Mouse (Mus musculus) spleen, adult 2 months (tissue): ENCODE measurements around the gene Sap18b. TPM values are rescaled to one million over a fixed set of nuclear protein-coding genes. Genes with fewer than 3 reads are reported as not detected.

ENCODE experiments used
- DNase-seq, 2 experiments: peaks; one replicate each; pipeline versions ENCODE4 v3.0.0 to v3.0.0-alpha.2; 2012 to 2021; ENCODE audit warnings: low spot score in 2 of 2, low read depth in 1 of 2
- H3K27ac ChIP-seq: fragments of 200-500 bp; 2 replicates; pipeline ENCODE4 v1.5.1; 2012; ENCODE audit warnings: low read length, inconsistent platforms; ENCODE audit not compliant: insufficient read depth
- H3K27me3 ChIP-seq: fragments of 200-500 bp; 2 replicates; pipeline ENCODE4 v1.6.1; 2012; ENCODE audit warnings: mild to moderate bottlenecking, moderate library complexity, low read length, inconsistent platforms; ENCODE audit not compliant: control insufficient read depth, insufficient read depth
- H3K36me3 ChIP-seq: fragments of 200-500 bp; 2 replicates; pipeline ENCODE4 v1.6.1; 2012; ENCODE audit warnings: mild to moderate bottlenecking, low read length, inconsistent platforms; ENCODE audit not compliant: control insufficient read depth, insufficient read depth
- H3K4me1 ChIP-seq: fragments of 200-500 bp; 2 replicates; pipeline ENCODE4 v1.6.1; 2011; ENCODE audit warnings: inconsistent platforms; ENCODE audit not compliant: control insufficient read depth, insufficient read depth, insufficient read length
- H3K4me3 ChIP-seq: fragments of 200-500 bp; 2 replicates; pipeline ENCODE4 v1.5.1; 2011; ENCODE audit warnings: mild to moderate bottlenecking, inconsistent platforms; ENCODE audit not compliant: insufficient read depth, insufficient read length; ENCODE audit errors: extremely low read depth
- CTCF ChIP-seq: fragments of 200-500 bp; IDR thresholded peaks from 2 replicates; pipeline ENCODE4 v1.5.1; 2011; ENCODE audit warnings: mild to moderate bottlenecking, inconsistent platforms; ENCODE audit not compliant: insufficient read depth, insufficient read length, insufficient replicate concordance; ENCODE audit errors: extremely low read depth
- POLR2A ChIP-seq: fragments of 200-500 bp; IDR thresholded peaks from 2 replicates; pipeline ENCODE4 v1.6.1; 2011; ENCODE audit warnings: low read depth, low read length, inconsistent platforms
- WGBS: fragments of 180-500 bp; shearing (Covaris S2); methylation state at CpG from one replicate; pipeline ENCODE4 v1.1.7; 2018; 5-methylcytosine and 5-hydroxymethylcytosine counted together
- polyA plus RNA-seq: library from polyadenylated mRNA; depleted of rRNA; stranded (reverse); fragments of >200 nt; gene quantifications from 2 replicates; pipeline ENCODE4 v1.2.3, GENCODE M21; 2012

Gene Sap18b
- polyA plus RNA-seq, 1 experiment: 24.9 TPM

DNA sequence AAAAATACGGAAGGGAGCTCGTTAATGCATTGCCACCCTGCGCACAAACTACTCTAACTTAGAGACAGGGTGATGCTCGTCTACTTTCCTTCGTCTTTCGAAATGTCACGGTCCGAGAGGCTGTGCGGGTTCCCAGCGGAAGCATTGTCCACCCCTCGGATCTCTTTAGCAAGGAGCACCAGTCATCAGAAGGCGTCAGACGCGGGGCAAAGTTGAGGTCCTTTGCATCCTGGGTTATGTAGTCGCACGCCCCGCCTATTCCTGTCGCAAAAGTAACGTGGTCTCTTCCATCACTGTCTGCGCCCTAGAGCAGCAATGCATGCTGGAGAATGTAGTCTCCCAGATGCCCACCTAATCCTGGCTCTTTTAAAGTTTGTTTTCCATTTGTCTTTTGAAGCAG is 17.3 kb upstream of the Sap18b start:
- TF ChIP-seq CTCF (no peak), POLR2A (peak; percentile 42; the same call in 1 of the 2 replicates)
- peak; percentile 87 to 92 for DNase-seq

DNA sequence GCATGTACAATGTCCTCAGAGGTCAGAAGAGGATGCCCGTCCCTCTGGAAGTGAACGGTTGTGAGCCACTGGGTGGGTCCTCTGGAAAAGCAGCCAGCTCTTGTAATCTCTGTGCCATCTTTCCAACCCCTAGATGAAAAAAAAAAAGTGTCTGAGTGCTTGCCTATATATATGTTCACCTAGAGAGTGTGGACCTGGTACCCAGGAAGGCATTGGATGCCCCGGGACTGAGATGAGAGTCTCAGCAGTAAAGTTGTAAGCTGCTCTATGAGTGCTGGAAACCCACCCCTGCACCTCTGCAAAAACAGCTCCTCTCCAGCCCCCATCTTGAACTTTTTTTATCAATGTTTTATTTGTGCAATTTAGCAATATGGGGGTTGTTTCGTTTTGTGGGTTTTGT is 16.5 kb upstream of the Sap18b start:
- TF ChIP-seq POLR2A (no peak), CTCF (no peak)
- Histone ChIP-seq H3K36me3 (no peaks in the 10 kb centered on the region), H3K4me1 (peaks cover 8% of the 10 kb centered on the region), H3K27ac (no peak overlapping the region), H3K27me3 (no peaks in the 10 kb centered on the region), H3K4me3 (no peak overlapping the region)
- WGBS: 89% methylated on average over 4 of the region's 4 CpGs
- no peak for DNase-seq

More for the DNA sequence above, 17.3 kb upstream of the Sap18b start:
- peak overlapping the region; percentile 73 for H3K4me3 ChIP-seq
- no peaks in the 10 kb centered on the region for H3K27me3 ChIP-seq
- H3K4me1 ChIP-seq: peaks cover 8% of the 10 kb centered on the region
- WGBS: under 1% methylated on average over 20 of the region's 20 CpGs
- H3K27ac ChIP-seq: peak overlapping the region; percentile 91
- no peaks in the 10 kb centered on the region for H3K36me3 ChIP-seq

DNA sequence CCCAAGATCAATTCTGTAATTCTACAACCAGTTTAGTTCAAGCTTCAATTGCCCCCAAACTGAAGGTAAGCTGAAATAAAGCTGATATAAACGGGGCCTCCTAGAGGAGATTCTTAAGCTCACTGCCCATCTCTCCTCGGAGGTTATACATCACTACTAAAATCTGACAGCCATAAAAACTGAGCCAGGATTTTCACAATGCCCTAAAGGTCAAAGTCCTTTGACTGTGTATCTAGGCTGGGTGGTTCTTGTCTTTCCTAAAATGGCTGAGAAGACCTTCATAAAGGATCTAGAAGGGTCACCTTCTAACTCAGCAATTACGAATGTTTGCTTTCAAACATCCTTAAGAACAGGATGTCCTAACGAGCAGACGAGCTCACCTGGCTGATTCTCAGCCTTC is 16.0 kb upstream of the Sap18b start:
- TF ChIP-seq CTCF (no peak), POLR2A (no peak)
- Histone ChIP-seq H3K4me3 (no peak overlapping the region), H3K4me1 (peaks cover 8% of the 10 kb centered on the region), H3K27me3 (no peaks in the 10 kb centered on the region), H3K27ac (no peak overlapping the region), H3K36me3 (no peaks in the 10 kb centered on the region)
- no peak for DNase-seq
- 88% methylated on average over 5 of the region's 5 CpGs for WGBS

DNA sequence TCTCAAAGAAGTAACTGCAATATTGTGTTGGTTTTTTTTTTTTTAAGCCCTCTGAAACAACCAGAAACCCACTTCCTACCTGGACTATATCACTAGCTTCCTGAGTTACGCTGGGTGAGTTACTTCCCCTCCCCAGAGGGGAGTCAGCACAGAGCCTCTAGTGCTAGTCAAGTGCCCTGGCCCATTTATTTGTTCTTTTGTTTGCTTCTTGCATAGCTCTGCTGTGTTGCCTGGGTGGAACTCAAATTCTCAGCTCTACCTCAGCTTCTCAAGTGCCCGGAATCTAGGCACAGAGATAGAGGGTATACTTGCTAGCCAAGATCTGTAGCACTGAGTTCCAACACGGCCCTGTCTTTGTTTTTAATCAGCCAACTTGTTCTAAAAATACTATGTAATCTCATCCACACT is 15.0 kb upstream of the Sap18b start:
- H3K4me3 ChIP-seq: no peak overlapping the region
- peak in 1 of 2 experiments; percentile 23 for DNase-seq
- peaks cover 6% of the 10 kb centered on the region for H3K4me1 ChIP-seq
- H3K27me3 ChIP-seq: no peaks in the 10 kb centered on the region
- peak overlapping the region; percentile 31 for H3K27ac ChIP-seq
- no peaks in the 10 kb centered on the region for H3K36me3 ChIP-seq
- WGBS: 20% methylated on average over 3 of the region's 3 CpGs
- no peak for TF ChIP-seq POLR2A
- no peak for TF ChIP-seq CTCF

DNA sequence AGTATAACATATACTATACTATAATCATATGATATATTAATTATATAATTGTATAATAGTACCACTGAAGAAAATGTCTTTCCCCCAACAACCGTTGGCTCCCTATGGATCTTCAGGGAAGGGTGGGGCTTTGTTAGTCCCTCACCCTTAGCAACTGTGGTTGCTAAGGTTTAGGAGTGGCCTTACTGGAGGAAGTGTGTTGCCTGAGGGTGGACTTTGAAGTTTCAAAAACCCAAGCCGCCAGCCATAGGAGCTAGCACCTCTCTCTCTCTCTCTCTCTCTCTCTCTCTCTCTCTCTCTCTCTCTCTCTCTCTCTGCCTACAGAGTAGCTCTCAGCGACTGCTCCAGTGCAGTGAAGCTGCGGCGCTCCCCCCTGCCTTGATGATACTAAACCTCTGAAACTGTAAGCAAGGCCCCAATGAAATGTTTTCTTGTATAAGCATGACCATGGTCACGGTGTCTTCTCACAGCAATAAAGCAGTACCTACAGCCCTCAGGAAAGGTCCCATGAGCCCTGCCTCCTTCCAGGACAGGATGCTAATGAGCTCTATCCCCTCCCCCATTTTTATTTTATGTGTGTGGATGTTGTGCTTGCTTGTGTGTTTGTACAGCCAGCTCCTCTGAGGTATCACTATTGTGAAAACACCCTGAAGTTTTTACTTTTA is 9.0 kb upstream of the Sap18b start:
- Histone ChIP-seq H3K36me3 (no peaks in the 10 kb centered on the region), H3K4me3 (no peak overlapping the region), H3K27me3 (no peaks in the 10 kb centered on the region), H3K4me1 (no peaks in the 10 kb centered on the region; the same call in 1 of the 2 replicates), H3K27ac (no peak overlapping the region)
- no peak for DNase-seq
- WGBS: 86% methylated on average over 6 of the region's 6 CpGs
- TF ChIP-seq CTCF (no peak), POLR2A (no peak)

DNA sequence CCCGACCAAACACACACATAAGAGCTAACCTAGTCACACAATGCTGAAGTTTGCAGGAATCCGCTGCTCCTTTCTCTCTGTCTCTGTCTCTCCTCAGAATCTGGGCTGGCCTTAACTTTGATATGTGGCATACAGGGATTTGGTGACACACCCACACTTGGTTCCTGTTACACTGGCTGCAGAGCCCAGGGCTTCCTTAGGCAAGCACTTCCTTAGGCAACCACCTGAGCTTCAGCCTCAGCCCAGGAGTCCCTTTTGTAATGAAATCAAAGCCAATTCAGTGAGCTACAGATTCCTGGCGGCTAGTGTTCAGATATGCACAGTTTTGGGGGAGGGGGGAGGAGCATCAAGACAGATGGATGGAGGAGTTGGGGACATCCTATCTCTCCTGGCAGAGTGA is 7.5 kb upstream of the Sap18b start:
- no peak for DNase-seq
- H3K27me3 ChIP-seq: no peaks in the 10 kb centered on the region
- H3K27ac ChIP-seq: no peak overlapping the region
- H3K36me3 ChIP-seq: no peaks in the 10 kb centered on the region
- no peak overlapping the region for H3K4me3 ChIP-seq
- H3K4me1 ChIP-seq: no peaks in the 10 kb centered on the region; the same call in 1 of the 2 replicates
- 86% methylated on average over 3 of the region's 3 CpGs for WGBS
- TF ChIP-seq POLR2A (no peak), CTCF (no peak)

DNA sequence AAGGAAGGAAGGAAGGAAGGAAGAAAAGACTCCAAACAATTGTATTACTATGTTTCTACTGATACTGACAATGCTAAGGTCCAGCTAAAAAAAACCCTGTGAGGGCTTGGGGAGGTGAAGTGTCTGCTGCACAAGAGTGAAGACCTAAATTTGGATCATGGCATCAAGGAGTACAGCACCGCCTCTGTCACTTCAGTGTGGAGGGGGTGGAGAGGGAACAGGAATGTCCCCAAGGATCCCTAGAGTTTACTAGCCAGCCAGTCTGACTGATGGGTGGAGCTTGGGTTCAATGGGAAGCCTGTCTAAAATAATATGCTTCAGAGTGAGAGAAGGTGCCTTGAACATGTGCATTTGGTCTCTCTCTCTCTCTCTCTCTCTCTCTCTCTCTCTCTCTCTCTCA is 6.9 kb upstream of the Sap18b start:
- Histone ChIP-seq H3K27ac (no peak overlapping the region), H3K4me1 (no peaks in the 10 kb centered on the region; the same call in 1 of the 2 replicates), H3K4me3 (no peak overlapping the region), H3K36me3 (no peaks in the 10 kb centered on the region), H3K27me3 (no peaks in the 10 kb centered on the region)
- TF ChIP-seq CTCF (no peak), POLR2A (no peak)
- no peak for DNase-seq
- WGBS: 77% methylated on average over 1 of the region's 1 CpGs
